Mouse (Mus musculus) erythroblast, embryonic 14.5 days (primary cell): ENCODE results near the gene Tmem40.

Experiments used
- GATA1 ChIP-seq: IDR thresholded peaks from 2 replicates; pipeline ENCODE4 v1.6.1; 2012; ENCODE audit warnings: low read length, inconsistent platforms, mixed read lengths
- TAL1 ChIP-seq: IDR thresholded peaks from 3 replicates; pipeline ENCODE4 v1.6.1; 2012; ENCODE audit warnings: low read length, inconsistent platforms, mixed read lengths

- TF ChIP-seq GATA1: no peak
- no peak for TF ChIP-seq TAL1
These were observed 67.8 kb downstream of the Tmem40 start for GRCm38 (mm10) chr6:115694441-115694842.
